Mouse (Mus musculus) retina, postnatal 7 days (tissue): ENCODE measurements at regions not wholly inside any gene's neighbourhood (a gene's known extent, or its start where the extent isn't known, plus 50 kb on each side); places are given as distances from the start of the nearest gene placed in this dataset.

Experiments used
- DNase-seq: peaks from one replicate; pipeline ENCODE4 v3.0.0-alpha.2; 2012; ENCODE audit warnings: low read depth, low spot score

- DNase-seq = no peak
These were observed 294.7 kb downstream of the Irs2 start for GRCm38 (mm10) chr8:10713515-10714042.

DNA sequence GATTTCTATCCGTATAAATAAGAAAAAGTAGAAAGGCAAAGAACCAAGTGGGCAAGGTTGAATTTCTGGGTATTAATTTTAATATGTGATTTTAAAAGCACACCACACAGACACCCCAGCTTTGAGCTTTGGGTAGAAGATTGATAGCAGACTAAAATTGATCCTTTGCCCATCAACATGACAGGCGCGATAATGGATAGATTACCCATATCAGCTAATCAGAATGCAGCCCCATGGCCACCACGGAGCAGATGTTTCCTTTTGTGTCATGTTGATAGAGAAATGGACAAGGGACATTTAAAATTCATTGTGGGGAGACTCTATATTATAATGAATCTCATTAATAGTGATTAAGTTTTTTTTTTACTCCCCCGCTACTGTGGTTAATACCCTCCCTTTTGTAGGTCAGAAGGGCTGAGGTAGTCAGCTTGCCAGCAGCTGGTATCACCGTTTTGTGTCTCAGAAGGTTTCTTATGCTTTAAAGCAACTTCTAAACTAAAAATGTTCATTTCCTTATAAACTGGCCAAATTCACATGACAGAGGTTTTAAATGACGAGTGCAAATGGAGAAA lies 296.1 kb downstream of the Irs2 start:
- no peak for DNase-seq

- DNase-seq = no peak
These were observed 296.8 kb downstream of the Irs2 start for GRCm38 (mm10) chr8:10711474-10711873.

- no peak for DNase-seq
These were observed 299.7 kb downstream of the Irs2 start for GRCm38 (mm10) chr8:10708509-10708908.

- DNase-seq = no peak
These were observed 301.1 kb downstream of the Irs2 start for GRCm38 (mm10) chr8:10707122-10707521.

DNA sequence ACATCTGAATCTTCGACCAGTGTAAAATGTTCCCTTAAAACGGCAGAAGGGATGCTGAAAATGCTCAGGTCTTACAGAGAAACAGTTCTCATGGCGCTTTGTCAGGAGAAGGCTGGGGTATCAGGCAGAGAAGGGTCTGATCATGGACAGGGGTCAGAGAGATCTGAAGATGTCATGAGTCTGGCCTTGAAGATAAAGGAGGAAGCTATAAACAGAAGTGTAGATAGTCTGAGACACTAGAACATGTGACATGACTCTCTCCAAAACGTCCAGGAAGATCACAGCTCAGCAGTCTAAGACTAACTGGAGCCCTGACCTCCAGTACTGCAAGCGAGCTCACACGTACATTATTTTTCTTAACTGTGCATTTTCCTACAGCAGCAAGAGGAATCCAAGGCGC lies 302.3 kb downstream of the Irs2 start:
- DNase-seq = no peak

- DNase-seq = no peak
These were observed 305.5 kb downstream of the Irs2 start for GRCm38 (mm10) chr8:10702755-10703154.

- DNase-seq = no peak
These were observed 306.0 kb downstream of the Irs2 start for GRCm38 (mm10) chr8:10702248-10702647.

- DNase-seq = no peak
These were observed 306.6 kb downstream of the Irs2 start for GRCm38 (mm10) chr8:10701648-10702061.

DNA sequence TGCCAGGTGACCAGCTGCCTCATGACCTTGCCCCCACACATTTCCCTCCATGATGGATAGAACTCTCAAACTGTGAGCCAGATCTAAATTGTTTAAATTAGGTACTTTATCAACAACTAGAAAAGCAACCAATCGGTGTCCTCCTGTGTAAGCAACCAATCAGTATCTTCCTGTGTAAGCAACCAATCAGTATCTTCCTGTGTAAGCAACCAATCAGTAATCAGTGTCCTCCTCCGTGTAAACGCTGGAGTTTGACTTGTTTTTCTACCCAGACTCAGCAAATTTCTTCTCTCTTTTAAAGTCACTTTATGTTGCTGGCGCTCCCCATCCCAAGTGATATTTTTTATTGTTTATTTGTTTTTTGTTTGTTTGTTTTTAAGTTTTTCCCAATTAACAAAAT lies 307.0 kb downstream of the Irs2 start:
- no peak for DNase-seq

GRCm38 (mm10) chr8:10699669-10700068 lies 308.6 kb downstream of the Irs2 start:
- no peak for DNase-seq

DNA sequence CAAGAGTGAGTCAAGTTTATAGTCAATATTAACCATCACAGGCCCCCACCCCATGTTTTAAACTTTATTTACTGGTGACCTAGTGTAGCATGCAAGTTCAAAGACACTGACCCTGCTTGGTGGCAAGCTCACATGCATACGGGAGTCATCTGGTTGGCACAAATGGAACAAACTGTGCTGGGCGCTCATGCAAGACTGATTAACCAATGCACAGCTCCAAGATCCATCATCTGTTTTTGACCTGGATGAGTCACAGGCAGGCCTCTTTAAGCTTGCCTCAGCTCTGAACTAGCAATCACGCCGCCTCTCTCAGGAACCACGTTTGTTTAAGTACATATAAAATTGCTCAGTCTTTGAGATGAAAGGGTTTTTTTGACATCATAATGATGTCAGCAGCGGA lies 313.1 kb downstream of the Irs2 start:
- no peak for DNase-seq

DNA sequence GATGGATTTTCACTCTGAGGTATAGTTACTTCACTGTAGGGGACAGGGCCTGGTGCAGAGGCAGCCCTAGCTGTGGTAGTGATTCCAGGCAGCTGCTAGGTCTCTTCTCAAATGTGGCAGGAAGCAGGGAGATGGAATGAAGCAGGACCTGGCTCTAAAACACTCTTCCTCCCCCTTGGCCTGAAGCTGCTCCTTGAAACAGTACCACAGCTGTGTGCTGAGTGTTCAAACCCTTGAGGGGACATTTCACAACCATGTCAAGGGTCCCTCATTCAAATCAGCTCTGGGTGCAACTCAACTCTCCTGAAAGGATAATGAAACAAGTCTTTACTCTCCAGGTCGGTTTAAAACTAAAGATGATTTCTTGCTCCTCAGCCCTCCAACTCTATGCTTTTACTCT lies 317.6 kb downstream of the Irs2 start:
- no peak for DNase-seq

GRCm38 (mm10) chr8:10689881-10690280 lies 318.4 kb downstream of the Irs2 start:
- no peak for DNase-seq

GRCm38 (mm10) chr8:10687867-10688561 lies 320.2 kb downstream of the Irs2 start:
- no peak for DNase-seq
